Mouse (Mus musculus) neural tube, embryonic 12.5 days (tissue): ENCODE results near the gene Ipo9. TPM values are rescaled to one million over a fixed set of nuclear protein-coding genes. Genes with fewer than 3 reads are reported as not detected.

Experiments
- ATAC-seq: fragments of 200-750 bp; cut with Nextera tagmentation; 2 replicates; pipeline ENCODE4 v1.8.0; 2017; ENCODE audit warnings: low read depth, mild to moderate bottlenecking, moderate TSS enrichment, moderate library complexity; ENCODE audit not compliant: low FRiP score
- H3K27ac ChIP-seq: fragments of 300-500 bp; sonication (generic); 2 replicates; pipeline ENCODE4 v1.5.1; 2016
- H3K27me3 ChIP-seq: fragments of 300-500 bp; sonication (generic); replicated peaks from 2 replicates; pipeline ENCODE4 v1.6.1; 2016; ENCODE audit warnings: mild to moderate bottlenecking
- H3K36me3 ChIP-seq: fragments of 300-500 bp; sonication (generic); 2 replicates; pipeline ENCODE4 v1.6.1; 2016; ENCODE audit warnings: mild to moderate bottlenecking
- H3K4me1 ChIP-seq: fragments of 300-500 bp; sonication (generic); 2 replicates; pipeline ENCODE4 v1.6.1; 2016
- H3K4me2 ChIP-seq: fragments of 300-500 bp; sonication (generic); replicated peaks from 2 replicates; pipeline ENCODE4 v1.6.1; 2016; ENCODE audit warnings: mild to moderate bottlenecking
- H3K4me3 ChIP-seq: fragments of 300-500 bp; sonication (generic); 2 replicates; pipeline ENCODE4 v1.5.1; 2016
- H3K9ac ChIP-seq: fragments of 300-500 bp; sonication (generic); 2 replicates; pipeline ENCODE4 v1.6.1; 2016; ENCODE audit warnings: mild to moderate bottlenecking
- H3K9me3 ChIP-seq: fragments of 300-500 bp; sonication (generic); 2 replicates; pipeline ENCODE4 v1.6.1; 2016; ENCODE audit warnings: mild to moderate bottlenecking
- WGBS: fragments of 180-500 bp; shearing (Covaris S2); methylation state at CpG from one replicate; pipeline ENCODE4 v1.1.7; 2016; 5-methylcytosine and 5-hydroxymethylcytosine counted together
- microRNA-seq: library from miRNA; unstranded; fragments of <30 nt; microRNA quantifications from one replicate; pipeline ENCODE4, GENCODE M21; 2017
- polyA plus RNA-seq: library from polyadenylated mRNA; unstranded; fragments of >200 nt; fragmentation: Nextera tagmentation; extraction: Ambion mirVana; gene quantifications from 2 replicates; pipeline ENCODE4 v1.2.1, GENCODE M21; 2016

Ipo9 gene
- polyA plus RNA-seq, 1 experiment from 2014 or later = 167 TPM

DNA sequence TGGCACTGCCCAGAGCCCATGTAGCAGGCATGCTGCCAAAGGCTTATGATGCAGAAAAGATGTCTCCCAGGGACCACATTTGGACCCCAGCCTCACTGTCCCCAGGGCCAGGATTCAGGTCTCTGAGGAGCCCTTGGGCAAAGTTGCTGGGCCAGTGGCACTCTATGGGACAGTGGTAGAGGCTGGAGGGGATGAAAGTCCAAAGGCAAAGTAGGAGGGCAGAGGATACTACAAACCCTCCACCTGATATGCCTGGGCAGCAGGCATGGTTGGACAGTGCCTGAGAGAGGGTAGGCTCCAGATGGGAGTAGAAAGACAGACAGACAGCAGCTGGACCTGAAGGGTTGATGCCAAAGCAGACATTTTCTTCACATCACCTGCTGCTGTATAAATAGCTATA is 63.9 kb downstream of the Ipo9 start:
- no peak overlapping the region for H3K4me3 ChIP-seq
- no peak overlapping the region for H3K9ac ChIP-seq
- H3K4me2 ChIP-seq = no peak overlapping the region
- H3K27ac ChIP-seq = no peak overlapping the region
- peaks cover 15% of the 10 kb centered on the region for H3K4me1 ChIP-seq
- H3K9me3 ChIP-seq = no peaks in the 10 kb centered on the region; the same call in 1 of the 2 replicates
- ATAC-seq = no peak
- H3K27me3 ChIP-seq = no peaks in the 10 kb centered on the region
- H3K36me3 ChIP-seq = peaks cover 3% of the 10 kb centered on the region; the same call in 1 of the 2 replicates

- Histone ChIP-seq H3K27me3 (no peaks in the 10 kb centered on the region), H3K4me2 (no peak overlapping the region), H3K9me3 (no peaks in the 10 kb centered on the region; the same call in 1 of the 2 replicates), H3K27ac (no peak overlapping the region), H3K36me3 (no peaks in the 10 kb centered on the region), H3K4me1 (0 out of 2 replicates have a peak, but pooled peaks cover 2% of the 10 kb centered on the region), H3K4me3 (no peak overlapping the region), H3K9ac (no peak overlapping the region)
- WGBS = 86% methylated on average over 8 of the region's 8 CpGs
- no peak for ATAC-seq
Measured at GRCm38 (mm10) chr1:135363446-135363845, 66.9 kb downstream of the Ipo9 start.

DNA sequence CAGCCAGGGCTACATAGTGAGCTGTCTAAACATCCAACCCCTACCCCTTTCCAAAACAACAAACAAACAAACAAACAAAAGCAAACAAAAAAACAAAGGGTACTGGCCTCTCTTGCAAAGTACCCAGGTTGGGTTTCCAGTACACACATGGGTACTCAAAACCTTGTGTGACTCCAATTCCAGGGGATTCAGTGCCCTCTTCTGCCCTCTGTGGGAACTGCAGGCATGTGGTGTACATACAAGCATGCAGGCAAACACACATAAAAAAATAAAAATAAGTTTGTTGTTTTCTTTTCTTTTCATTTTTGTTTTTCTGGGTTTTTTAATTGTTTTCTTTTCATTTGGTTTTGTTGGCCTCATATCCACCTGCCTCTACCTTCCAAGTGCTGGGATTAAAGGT is 68.2 kb downstream of the Ipo9 start:
- Histone ChIP-seq H3K9me3 (no peaks in the 10 kb centered on the region; the same call in 1 of the 2 replicates), H3K4me2 (no peak overlapping the region), H3K27me3 (no peaks in the 10 kb centered on the region), H3K4me3 (no peak overlapping the region), H3K4me1 (no peaks in the 10 kb centered on the region), H3K36me3 (no peaks in the 10 kb centered on the region), H3K27ac (no peak overlapping the region), H3K9ac (no peak overlapping the region)
- no peak for ATAC-seq

DNA sequence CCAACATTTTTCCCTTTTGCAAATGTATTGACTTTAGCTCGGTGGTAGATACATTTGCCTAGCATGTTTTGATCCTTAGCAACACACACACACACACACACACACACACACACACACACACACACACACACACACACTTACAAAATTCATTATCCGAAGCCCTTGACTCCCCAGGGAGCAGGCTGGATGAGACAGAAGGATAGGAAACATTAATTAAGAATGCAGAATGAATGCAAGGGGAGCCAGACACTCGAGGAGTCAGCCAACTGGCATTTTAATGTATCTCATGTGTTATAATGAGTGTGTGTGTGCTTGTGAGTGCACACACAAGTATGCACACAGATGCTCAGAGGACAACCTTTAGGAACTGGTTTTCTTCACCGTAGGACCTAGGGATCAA is 68.8 kb downstream of the Ipo9 start:
- no peaks in the 10 kb centered on the region; the same call in 1 of the 2 replicates for H3K9me3 ChIP-seq
- H3K4me1 ChIP-seq = no peaks in the 10 kb centered on the region
- no peak overlapping the region for H3K27ac ChIP-seq
- H3K4me2 ChIP-seq = no peak overlapping the region
- no peak for ATAC-seq
- no peaks in the 10 kb centered on the region for H3K36me3 ChIP-seq
- H3K4me3 ChIP-seq = no peak overlapping the region
- WGBS = 75% methylated on average over 4 of the region's 4 CpGs
- no peak overlapping the region for H3K9ac ChIP-seq
- H3K27me3 ChIP-seq = no peaks in the 10 kb centered on the region

DNA sequence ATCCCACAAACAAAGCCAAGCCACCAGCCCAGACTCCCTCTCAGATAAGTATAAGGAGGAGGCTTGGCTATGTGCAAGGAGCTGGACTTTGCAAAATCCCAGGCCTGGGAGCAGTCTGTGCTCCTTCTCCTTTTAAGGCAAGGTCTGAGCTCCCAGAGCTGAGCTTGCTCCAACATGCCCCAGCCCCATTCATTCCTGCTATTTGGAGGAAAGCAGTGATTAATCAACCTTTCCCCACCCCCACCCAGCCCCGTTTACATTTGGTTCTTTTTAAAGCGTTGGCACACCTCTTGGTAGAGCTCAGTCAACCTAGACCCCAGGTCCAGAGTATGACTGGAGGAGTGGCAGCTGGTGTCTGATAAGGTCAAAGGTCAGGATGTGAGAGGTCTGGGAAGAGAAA is 71.2 kb downstream of the Ipo9 start:
- no peaks in the 10 kb centered on the region for H3K27me3 ChIP-seq
- H3K4me2 ChIP-seq = no peak overlapping the region
- no peak overlapping the region for H3K4me3 ChIP-seq
- no peaks in the 10 kb centered on the region for H3K4me1 ChIP-seq
- WGBS = 46% methylated on average over 2 of the region's 2 CpGs
- H3K36me3 ChIP-seq = no peaks in the 10 kb centered on the region
- no peak overlapping the region for H3K27ac ChIP-seq
- no peaks in the 10 kb centered on the region; the same call in 1 of the 2 replicates for H3K9me3 ChIP-seq
- no peak overlapping the region for H3K9ac ChIP-seq
- no peak for ATAC-seq

DNA sequence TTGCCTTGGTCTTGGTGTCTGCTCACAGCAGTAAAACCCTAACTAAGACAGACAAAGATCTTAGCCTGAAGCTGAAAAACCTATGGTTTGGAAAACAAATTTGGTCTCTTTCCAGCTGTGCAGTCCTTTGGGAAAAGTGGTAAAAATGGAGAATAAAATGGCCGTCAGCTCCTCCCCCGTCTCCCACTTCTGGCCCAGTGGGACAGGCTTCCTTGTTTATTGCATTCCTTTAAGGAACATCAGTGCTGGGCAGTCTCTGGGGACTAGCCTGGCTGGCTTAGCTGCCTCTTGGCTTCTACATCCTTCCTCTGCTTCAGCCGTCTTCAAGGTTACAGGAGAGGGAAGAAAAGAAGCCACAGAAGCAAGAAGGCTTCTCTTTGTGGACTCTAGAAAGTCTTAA is 78.3 kb downstream of the Ipo9 start:
- no peak for ATAC-seq

DNA sequence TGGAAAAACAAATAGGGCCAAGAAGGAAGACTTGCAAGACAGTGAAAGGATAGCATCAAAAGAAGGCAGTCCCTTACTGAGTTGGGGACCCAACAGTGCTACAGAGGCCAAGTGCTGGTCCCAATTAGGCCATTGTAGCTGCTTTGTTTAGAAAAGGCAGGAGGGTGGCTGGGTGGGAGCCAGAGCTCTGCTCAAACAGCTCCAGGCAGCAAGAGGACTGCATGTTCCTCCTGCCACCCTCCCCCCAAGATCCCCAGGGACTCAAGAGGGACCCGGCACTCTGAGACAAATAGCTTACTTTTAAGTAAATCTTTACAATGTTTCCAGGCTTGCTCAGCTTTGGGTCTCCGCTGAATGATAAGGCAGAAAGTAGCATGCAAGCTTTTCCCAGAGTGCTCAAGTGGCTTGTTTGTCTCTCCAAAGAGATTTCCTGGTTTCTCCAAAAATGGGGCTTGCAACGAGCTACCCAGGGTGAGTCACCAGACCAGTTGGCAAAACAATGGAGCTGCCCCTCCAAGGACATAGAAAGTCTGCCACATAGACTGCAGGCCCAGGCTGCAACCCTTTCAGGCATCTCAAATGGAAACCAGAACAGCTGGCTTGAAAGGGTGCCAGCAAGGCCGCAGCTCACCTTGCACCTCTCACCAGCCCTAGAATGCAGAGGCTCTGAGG is 82.7 kb downstream of the Ipo9 start:
- Histone ChIP-seq H3K4me1 (no peaks in the 10 kb centered on the region), H3K36me3 (no peaks in the 10 kb centered on the region), H3K27me3 (no peaks in the 10 kb centered on the region), H3K9me3 (no peaks in the 10 kb centered on the region), H3K4me3 (no peak overlapping the region), H3K4me2 (no peak overlapping the region), H3K9ac (no peak overlapping the region), H3K27ac (no peak overlapping the region)
- no peak for ATAC-seq
- 70% methylated on average over 4 of the region's 4 CpGs for WGBS

More for the DNA sequence above, 78.3 kb downstream of the Ipo9 start:
- H3K4me3 ChIP-seq = no peak overlapping the region
- WGBS = 57% methylated on average over 3 of the region's 3 CpGs
- no peaks in the 10 kb centered on the region for H3K27me3 ChIP-seq
- H3K27ac ChIP-seq = no peak overlapping the region
- no peaks in the 10 kb centered on the region for H3K4me1 ChIP-seq
- H3K9ac ChIP-seq = no peak overlapping the region
- no peaks in the 10 kb centered on the region for H3K9me3 ChIP-seq
- no peak overlapping the region for H3K4me2 ChIP-seq
- no peaks in the 10 kb centered on the region for H3K36me3 ChIP-seq

DNA sequence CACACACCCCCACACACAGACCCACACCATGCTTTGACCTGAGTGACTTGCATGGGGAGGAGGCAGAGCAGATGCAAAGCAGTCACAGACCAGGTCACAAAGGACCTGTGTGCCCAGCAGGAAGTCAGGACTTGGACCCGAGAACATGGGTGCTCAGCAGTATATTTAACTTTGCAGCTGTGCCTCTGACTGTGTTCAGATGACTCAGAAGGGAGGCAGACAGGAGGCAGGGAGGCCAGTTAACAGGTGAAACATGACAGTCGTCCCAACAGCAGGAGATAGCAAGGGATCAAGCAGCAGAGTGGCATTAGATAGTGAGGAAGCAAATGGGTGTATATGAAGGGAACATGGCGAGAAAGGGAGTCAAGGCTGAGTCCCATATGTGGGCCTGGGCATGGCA is 83.4 kb downstream of the Ipo9 start:
- Histone ChIP-seq H3K36me3 (no peaks in the 10 kb centered on the region), H3K4me2 (no peak overlapping the region), H3K9ac (no peak overlapping the region), H3K9me3 (no peaks in the 10 kb centered on the region), H3K4me1 (no peaks in the 10 kb centered on the region), H3K27ac (no peak overlapping the region), H3K27me3 (no peaks in the 10 kb centered on the region), H3K4me3 (no peak overlapping the region)
- no peak for ATAC-seq
- WGBS = 74% methylated on average over 3 of the region's 3 CpGs

- no peak overlapping the region for H3K9ac ChIP-seq
- H3K9me3 ChIP-seq = no peaks in the 10 kb centered on the region
- no peak overlapping the region for H3K4me3 ChIP-seq
- H3K36me3 ChIP-seq = no peaks in the 10 kb centered on the region
- ATAC-seq = no peak
- no peak overlapping the region for H3K4me2 ChIP-seq
- no peak overlapping the region for H3K27ac ChIP-seq
- H3K4me1 ChIP-seq = no peaks in the 10 kb centered on the region
- no peaks in the 10 kb centered on the region for H3K27me3 ChIP-seq
- whole genome bisulfite sequencing = 67% methylated on average over 4 of the region's 4 CpGs
Measured at GRCm38 (mm10) chr1:135344026-135344425, 86.3 kb downstream of the Ipo9 start.

- no peaks in the 10 kb centered on the region for H3K4me1 ChIP-seq
- no peak for ATAC-seq
- H3K9me3 ChIP-seq = no peaks in the 10 kb centered on the region
- H3K4me3 ChIP-seq = no peak overlapping the region
- H3K27ac ChIP-seq = no peak overlapping the region
- H3K36me3 ChIP-seq = no peaks in the 10 kb centered on the region
- H3K4me2 ChIP-seq = no peak overlapping the region
- H3K27me3 ChIP-seq = no peaks in the 10 kb centered on the region
- 75% methylated on average over 8 of the region's 8 CpGs for WGBS
- H3K9ac ChIP-seq = no peak overlapping the region
Measured at GRCm38 (mm10) chr1:135341947-135342346, 88.4 kb downstream of the Ipo9 start.

Small RNAs within 50 kb of the gene (microRNA-seq; reads per million reads assigned to microRNA genes)
- 2.0 reads per million for gene Mir1231

Other genes with a start within 250 kb of the Ipo9 start
- 0.60 and 0.89 TPM in 2 replicates for gene Elf3, start 171.9 kb downstream of the Ipo9 start, polyA plus RNA-seq
- gene Rnpep, start 146.4 kb downstream of the Ipo9 start, polyA plus RNA-seq = 102 and 106 TPM in 2 replicates
- 158 and 172 TPM in 2 replicates for gene Timm17a, start 116.7 kb downstream of the Ipo9 start, polyA plus RNA-seq
- gene Lmod1, start 105.7 kb downstream of the Ipo9 start, polyA plus RNA-seq = 0.37 and 0.49 TPM in 2 replicates
- 72.1 and 75.5 TPM in 2 replicates for gene Shisa4, start 55.3 kb downstream of the Ipo9 start, polyA plus RNA-seq
- 28.4 and 29.9 TPM in 2 replicates for gene Nav1, start 176.8 kb upstream of the Ipo9 start, polyA plus RNA-seq